ENCODE assay signal across 8 mouse cellular contexts in the genomic region with DNA sequence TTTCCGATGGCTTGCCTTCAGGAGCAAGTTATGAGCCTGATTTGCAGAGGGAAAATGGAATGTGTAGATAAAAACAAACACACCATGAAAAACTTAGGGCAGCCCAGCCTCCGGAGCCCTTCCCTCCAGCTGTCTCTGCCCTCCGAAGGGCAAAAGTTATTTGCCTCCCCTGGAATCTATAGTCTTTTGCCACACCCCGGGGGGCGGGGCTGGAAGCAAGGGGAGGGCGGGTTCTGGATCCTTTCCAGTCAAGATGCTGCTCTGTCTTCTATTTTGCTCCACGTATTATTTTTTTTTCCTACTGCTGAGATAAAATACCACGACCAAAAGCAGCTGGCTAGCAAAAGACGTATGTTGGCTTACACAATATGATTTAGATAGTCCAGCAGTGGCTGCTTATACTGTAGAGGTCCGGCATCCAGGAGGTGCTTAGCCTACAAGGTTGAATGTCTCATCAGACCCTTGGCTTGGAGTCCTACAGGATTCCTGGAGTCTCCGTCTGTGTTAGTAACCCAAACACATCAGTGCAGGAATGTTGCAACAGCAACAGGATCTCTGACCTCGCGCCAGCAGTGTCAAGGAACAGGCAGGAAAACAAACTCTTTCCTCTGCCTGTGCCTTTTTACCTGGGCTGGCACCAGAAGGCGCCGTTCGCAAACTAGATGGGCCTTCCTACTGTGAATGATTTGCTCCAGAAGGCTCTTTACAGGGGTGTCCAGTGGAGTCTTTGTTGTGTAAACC. TPM values are rescaled to one million over a fixed set of nuclear protein-coding genes. Genes with fewer than 3 reads are reported as not detected.
DNase-seq lines count a peak whose midpoint lies in the region; ATAC-seq lines count a peak whose summit lies in the region.

No protein-coding gene starts in this region.

- DNase-seq in kidney, adult 11 months, result peak; percentile 15
- no peak for DNase-seq in kidney, adult 9 months
- peak; percentile 27 to 37 for DNase-seq in kidney, postnatal 36 days
- no peak for DNase-seq in testis, postnatal 14 days (ENCODE audit: low spot score)
- DNase-seq in cerebellum, postnatal 10 days, result no peak
- DNase-seq in right cerebral cortex, adult 2 months (ENCODE audit: low spot score in 2 of 2), result no peak

- H3K4me3 ChIP-seq in embryonic facial prominence, embryonic 15.5 days (replicated peaks), result peak overlapping the region; percentile 16; the same call in 1 of the 2 replicates
- H3K4me3 ChIP-seq in midbrain, embryonic 12.5 days, result no peak overlapping the region

- 3% methylated on average over 16 of the region's 16 CpGs for WGBS in embryonic facial prominence, embryonic 15.5 days
- 9% methylated on average over 16 of the region's 16 CpGs for WGBS in midbrain, embryonic 12.5 days

- H3K36me3 ChIP-seq in embryonic facial prominence, embryonic 15.5 days, result no peaks in the 10 kb centered on the region
- no peaks in the 10 kb centered on the region for H3K36me3 ChIP-seq in midbrain, embryonic 12.5 days

- no peaks in the 10 kb centered on the region for H3K27me3 ChIP-seq in embryonic facial prominence, embryonic 15.5 days
- peaks cover 19% of the 10 kb centered on the region for H3K27me3 ChIP-seq in midbrain, embryonic 12.5 days

- H3K4me2 ChIP-seq in embryonic facial prominence, embryonic 15.5 days (replicated peaks), result peak overlapping the region; percentile 42
- H3K4me2 ChIP-seq in midbrain, embryonic 12.5 days (replicated peaks), result peak overlapping the region; percentile 5; the same call in 1 of the 2 replicates

- ATAC-seq in embryonic facial prominence, embryonic 15.5 days (ENCODE audit: insufficient number of reproducible peaks, low FRiP score, low TSS enrichment, low read depth), result no peak
- no peak for ATAC-seq in midbrain, embryonic 12.5 days (ENCODE audit: low FRiP score, low read depth)

- H3K4me1 ChIP-seq in embryonic facial prominence, embryonic 15.5 days, result peaks cover 13% of the 10 kb centered on the region
- peaks cover 9% of the 10 kb centered on the region; the same call in 1 of the 2 replicates for H3K4me1 ChIP-seq in midbrain, embryonic 12.5 days

- no peak overlapping the region for H3K9ac ChIP-seq in embryonic facial prominence, embryonic 15.5 days
- no peak overlapping the region for H3K9ac ChIP-seq in midbrain, embryonic 12.5 days (replicated peaks)

- no peaks in the 10 kb centered on the region for H3K9me3 ChIP-seq in embryonic facial prominence, embryonic 15.5 days (replicated peaks)
- no peaks in the 10 kb centered on the region for H3K9me3 ChIP-seq in midbrain, embryonic 12.5 days

- no peak overlapping the region for H3K27ac ChIP-seq in embryonic facial prominence, embryonic 15.5 days (replicated peaks)
- H3K27ac ChIP-seq in midbrain, embryonic 12.5 days (replicated peaks), result no peak overlapping the region

RNA-seq across cellular contexts. Expression of a gene that starts 5.4 kb away (rescaled TPM):
- 32.2 and 34.9 TPM in 2 replicates for polyA plus RNA-seq in embryonic facial prominence, embryonic 15.5 days (2015; fragmentation: Nextera tagmentation; extraction: Ambion mirVana)
- polyA plus RNA-seq in midbrain, embryonic 12.5 days (2016; fragmentation: Nextera tagmentation; extraction: Ambion mirVana), result 41.1 and 43.9 TPM in 2 replicates

Comparison
In these comparisons a context has a peak if more than half of its experiments do, and no peak if none do; other contexts are left out.
1. DNase-seq: peak in kidney, adult 11 months (single experiment) and kidney, postnatal 36 days (2 of 2); none in kidney, adult 9 months (single experiment), testis, postnatal 14 days (single experiment), cerebellum, postnatal 10 days (0 of 2) and right cerebral cortex, adult 2 months (0 of 2).